Mouse (Mus musculus) erythroblast, embryonic 14.5 days (primary cell): Measurements from ENCODE around the gene Dnah9.

Source experiments
- GATA1 ChIP-seq: IDR thresholded peaks from 2 replicates; pipeline ENCODE4 v1.6.1; 2012; ENCODE audit warnings: low read length, inconsistent platforms, mixed read lengths
- TAL1 ChIP-seq: IDR thresholded peaks from 3 replicates; pipeline ENCODE4 v1.6.1; 2012; ENCODE audit warnings: low read length, inconsistent platforms, mixed read lengths

DNA sequence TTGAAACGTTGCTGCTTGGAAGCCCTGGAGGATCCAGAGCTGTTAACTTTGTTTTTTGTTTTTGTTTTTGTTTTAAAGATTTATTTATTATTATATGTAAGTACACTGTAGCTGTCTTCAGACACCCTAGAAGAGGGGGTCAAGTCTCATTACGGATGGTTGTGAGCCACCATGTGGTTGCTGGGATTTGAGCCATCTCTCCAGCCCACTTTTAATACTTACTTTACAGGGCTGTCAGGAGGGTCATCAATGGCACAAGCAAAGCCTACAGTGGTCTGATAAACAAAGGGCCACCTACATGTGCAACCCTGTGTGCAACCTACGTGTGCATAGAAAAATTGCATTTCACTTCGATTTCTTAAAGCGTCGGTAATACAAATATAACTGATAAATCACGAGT lies 360.8 kb downstream of the Dnah9 start:
- TF ChIP-seq GATA1: no peak
- no peak for TF ChIP-seq TAL1
